Mouse (Mus musculus) CH12.LX (cell line): ENCODE results near the gene Gm609. TPM values are rescaled to one million over a fixed set of nuclear protein-coding genes. Genes with fewer than 3 reads are reported as not detected.

Experiments
- DNase-seq: peaks from one replicate; pipeline ENCODE4 v3.0.0-alpha.2; 2013; ENCODE audit errors: extremely low read depth
- H3K27ac ChIP-seq: 2 replicates; pipeline ENCODE4 v1.5.1; 2012; ENCODE audit warnings: low read depth, mild to moderate bottlenecking, control low read depth, moderate library complexity; ENCODE audit not compliant: insufficient read depth
- H3K27me3 ChIP-seq: replicated peaks from 2 replicates; pipeline ENCODE3; 2012; ENCODE audit warnings: inconsistent platforms
- H3K36me3 ChIP-seq, 2 experiments: replicated peaks in 1 of 2; 2 replicates each; pipeline versions ENCODE3 to v1.6.1; 2012; ENCODE audit warnings: inconsistent platforms in 1 of 2, low read length in 1 of 2, mild to moderate bottlenecking in 1 of 2, mixed read lengths in 1 of 2, moderate library complexity in 1 of 2; ENCODE audit not compliant: control insufficient read depth in 1 of 2, insufficient read depth in 1 of 2
- H3K4me1 ChIP-seq, 2 experiments: 2 replicates each; pipeline ENCODE4 v1.6.1; 2012; ENCODE audit warnings: inconsistent platforms in 1 of 2, moderate library complexity in 1 of 2; ENCODE audit not compliant: insufficient read depth in 2 of 2, control insufficient read depth in 1 of 2
- H3K4me2 ChIP-seq: 2 replicates; pipeline ENCODE4 v1.6.1; 2012; ENCODE audit warnings: low read depth, mild to moderate bottlenecking, control low read depth; ENCODE audit not compliant: poor library complexity, insufficient read depth, severe bottlenecking
- H3K4me3 ChIP-seq, 3 experiments: fragments of 150-350 bp in 1 of 3; sonication (generic) in 1 of 3; replicated peaks in 1 of 3; 2 replicates each; pipeline versions ENCODE3 to v1.5.1; 2011 to 2012; ENCODE audit warnings: low read depth in 2 of 3, low read length in 2 of 3, mild to moderate bottlenecking in 2 of 3, moderate library complexity in 2 of 3, control low read depth in 1 of 3, improper control_type of control experiment in 1 of 3, inconsistent platforms in 1 of 3, mixed read lengths in 1 of 3; ENCODE audit not compliant: poor library complexity in 1 of 3
- H3K79me2 ChIP-seq: replicated peaks from 2 replicates; pipeline ENCODE4 v1.6.1; 2012; ENCODE audit warnings: mild to moderate bottlenecking, moderate library complexity; ENCODE audit not compliant: control insufficient read depth, poor library complexity, insufficient read depth, severe bottlenecking; ENCODE audit errors: extremely low read depth
- H3K9ac ChIP-seq: 2 replicates; pipeline ENCODE4 v1.6.1; 2012; ENCODE audit warnings: low read depth, mild to moderate bottlenecking, control low read depth, moderate library complexity; ENCODE audit not compliant: insufficient read depth
- H3K9me3 ChIP-seq: replicated peaks from 2 replicates; pipeline ENCODE3; 2012; ENCODE audit warnings: low read length, inconsistent platforms, mixed read lengths
- CHD1 ChIP-seq: IDR thresholded peaks from 2 replicates; pipeline ENCODE4 v1.6.1; 2012; ENCODE audit warnings: low read depth, low read length, improper control_type of control experiment, inconsistent platforms
- E2F4 ChIP-seq: IDR thresholded peaks from 2 replicates; pipeline ENCODE4 v1.6.1; 2011; ENCODE audit warnings: low read depth, low read length, improper control_type of control experiment; ENCODE audit not compliant: insufficient replicate concordance
- EP300 ChIP-seq: IDR thresholded peaks from 2 replicates; pipeline ENCODE4 v1.6.1; 2011; ENCODE audit warnings: low read length, improper control_type of control experiment
- IRF4 ChIP-seq: IDR thresholded peaks from 2 replicates; pipeline ENCODE4 v1.6.1; 2014; ENCODE audit warnings: low read depth, mild to moderate bottlenecking, inconsistent platforms, low read length, improper control_type of control experiment
- JUND ChIP-seq: conservative IDR thresholded peaks from 2 replicates; pipeline ENCODE4 v1.6.1; 2011; ENCODE audit warnings: low read depth, low read length, improper control_type of control experiment
- KAT2A ChIP-seq: IDR thresholded peaks from 2 replicates; pipeline ENCODE4 v1.6.1; 2012; ENCODE audit warnings: low read length, improper control_type of control experiment, inconsistent platforms; ENCODE audit not compliant: insufficient replicate concordance
- MXI1 ChIP-seq: IDR thresholded peaks from 2 replicates; pipeline ENCODE4 v1.6.1; 2011; ENCODE audit warnings: mild to moderate bottlenecking, low read depth, low read length, improper control_type of control experiment
- PAX5 ChIP-seq: IDR thresholded peaks from 2 replicates; pipeline ENCODE4 v1.6.1; 2012; ENCODE audit warnings: low read length, inconsistent platforms, mixed read lengths
- SIN3A ChIP-seq: IDR thresholded peaks from 2 replicates; pipeline ENCODE4 v1.6.1; 2012; ENCODE audit warnings: low read length, improper control_type of control experiment, inconsistent platforms
- TBP ChIP-seq: conservative IDR thresholded peaks from 2 replicates; pipeline ENCODE4 v1.6.1; 2011; ENCODE audit warnings: low read depth, low read length, improper control_type of control experiment
- UBTF ChIP-seq: IDR thresholded peaks from 2 replicates; pipeline ENCODE4 v1.6.1; 2012; ENCODE audit warnings: low read depth, mild to moderate bottlenecking, inconsistent platforms, low read length, improper control_type of control experiment, moderate library complexity
- ZKSCAN1 ChIP-seq: IDR thresholded peaks from 2 replicates; pipeline ENCODE4 v1.6.1; 2012; ENCODE audit warnings: low read depth, inconsistent platforms, low read length, improper control_type of control experiment, borderline replicate concordance
- ZMIZ1 ChIP-seq: IDR thresholded peaks from 2 replicates; pipeline ENCODE4 v1.6.1; 2012; ENCODE audit warnings: low read depth, mild to moderate bottlenecking, inconsistent platforms, low read length, improper control_type of control experiment
- dilution Hi-C: fragments of 300-500 bp; cut with MboI; formaldehyde crosslinking; loops from 2 replicates; pipeline ENCODE4 v1.14.3; 2020; ENCODE audit warnings: low sequenced_read_pairs; ENCODE audit not compliant: extremely low pct_unique_long_range_greater_than_20kb, extremely low pct_ligation_motif_present
- in situ Hi-C: fragments of 300-500 bp; cut with MboI; formaldehyde crosslinking; loops from 3 replicates; pipeline ENCODE4 v1.14.3; 2019; ENCODE audit warnings: low sequenced_read_pairs, low pct_ligation_motif_present, low pct_unique_long_range_greater_than_20kb, mixed read lengths
- polyA plus RNA-seq: library from polyadenylated mRNA; unstranded; fragments of >175 nt; gene quantifications from 2 replicates; pipeline ENCODE4 v1.2.1, GENCODE M21; 2012; ENCODE audit warnings: low read depth; ENCODE audit not compliant: insufficient read length
- total RNA-seq, 2 experiments: library from RNA; depleted of rRNA; stranded (reverse); fragments of 300-350 nt in 1 of 2; fragments of >200 nt in 1 of 2; gene quantifications; 2 replicates each; pipeline ENCODE4 v1.2.3; 2012 to 2014

The Gm609 gene
- total and polyA plus RNA-seq, 3 experiments: 0.04 TPM; not detected in 2

- no peak overlapping the region for H3K4me2 ChIP-seq
- H3K9ac ChIP-seq: no peak overlapping the region
- no peak for DNase-seq
- no peak overlapping the region for H3K27ac ChIP-seq
- peaks cover 3 to 20% of the 10 kb centered on the region in 2 experiments; a peak in 3 of 4 replicates for H3K4me1 ChIP-seq
- H3K79me2 ChIP-seq: peaks cover 9% of the 10 kb centered on the region; the same call in 1 of the 2 replicates
- no peaks in the 10 kb centered on the region for H3K27me3 ChIP-seq
- H3K4me3 ChIP-seq: no peak overlapping the region
- H3K9me3 ChIP-seq: no peaks in the 10 kb centered on the region
- H3K36me3 ChIP-seq: peaks cover 5 to 7% of the 10 kb centered on the region in 2 experiments
- no peak for TF ChIP-seq JUND
- TF ChIP-seq ZMIZ1: no peak
- TF ChIP-seq CHD1: no peak
- no peak for TF ChIP-seq E2F4
- TF ChIP-seq MXI1: no peak
- TF ChIP-seq KAT2A: no peak
- TF ChIP-seq, all 38 proteins: peak for 0
- in situ Hi-C loops: loop anchor here (10.0 kb wide), 1 partner anchor 67 kb away; no protein-coding TSS in a partner anchor
- dilution Hi-C loops: no loop called here
Measured at GRCm38 (mm10) chr16:45402036-45402435, 90.7 kb downstream of the Gm609 start.

GRCm38 (mm10) chr16:45399947-45400555 lies 92.7 kb downstream of the Gm609 start:
- TF ChIP-seq ZKSCAN1: no peak
- TF ChIP-seq SIN3A: no peak
- TF ChIP-seq IRF4: no peak
- TF ChIP-seq EP300: no peak
- no peak for TF ChIP-seq TBP
- TF ChIP-seq UBTF: no peak
- no peak for TF ChIP-seq ZMIZ1
- no peak for TF ChIP-seq PAX5
- TF ChIP-seq, all 38 proteins: peak for 0
- Histone ChIP-seq H3K79me2 (peaks cover 6% of the 10 kb centered on the region; the same call in 1 of the 2 replicates), H3K4me2 (no peak overlapping the region), H3K9me3 (no peaks in the 10 kb centered on the region), H3K36me3 (peaks cover 9 to 18% of the 10 kb centered on the region in 2 experiments), H3K4me1 (peaks cover 3 to 6% of the 10 kb centered on the region in 2 experiments; a peak in 2 of 4 replicates), H3K4me3 (no peak overlapping the region), H3K9ac (no peak overlapping the region), H3K27me3 (no peaks in the 10 kb centered on the region), H3K27ac (no peak overlapping the region)
- no peak for DNase-seq
- dilution Hi-C loops (no loop called here), in situ Hi-C loops (loop anchor here (10.0 kb wide), 1 partner anchor 65 kb away; no protein-coding TSS in a partner anchor)
